Mouse (Mus musculus) liver, embryonic 14.5 days (tissue): ENCODE measurements at regions not wholly inside any gene's neighbourhood (a gene's known extent, or its start where the extent isn't known, plus 50 kb on each side); places are given as distances from the start of the nearest gene placed in this dataset.

Source experiments
- CTCF ChIP-seq: IDR thresholded peaks from 2 replicates; pipeline ENCODE4 v1.5.1; 2016; ENCODE audit warnings: antibody characterized with exemption, low read depth, control low read depth
- EP300 ChIP-seq: IDR thresholded peaks from 2 replicates; pipeline ENCODE4 v1.6.1; 2016; ENCODE audit warnings: antibody characterized with exemption, low read depth

DNA sequence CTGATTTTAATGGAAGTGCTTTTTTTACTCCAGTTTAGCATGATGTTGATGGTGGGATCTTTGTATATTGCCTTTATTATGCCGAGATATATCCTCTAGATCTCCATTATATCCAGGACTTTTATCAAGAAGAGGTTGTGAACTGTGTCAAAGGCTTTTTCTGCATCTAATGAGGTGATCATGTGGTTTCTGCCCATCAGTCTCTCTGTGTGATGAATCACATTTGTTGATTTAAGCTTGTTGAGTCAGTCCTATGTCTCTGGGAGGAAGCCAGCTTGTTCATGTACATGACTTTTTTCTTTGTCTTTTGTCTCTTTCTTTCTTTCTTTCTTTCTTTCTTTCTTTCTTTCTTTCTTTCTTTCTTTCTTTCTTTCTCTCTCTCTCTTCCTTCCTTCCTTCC is 348.4 kb upstream of the Adamts9 start:
- no peak for TF ChIP-seq CTCF
- no peak for TF ChIP-seq EP300
